Mouse (Mus musculus): ENCODE data around the gene Tm7sf2.

Gene Tm7sf2

GRCm38 (mm10) chr19:6013691-6014090, 54.5 kb downstream of the Tm7sf2 start:
- no peak for DNase-seq (ENCODE audit: inconsistent age in 2 of 2, low spot score in 1 of 2)
